Mouse (Mus musculus) mature B cell (primary cell): ENCODE measurements around the gene Igfbp1.
"Not testable (repeated sequence)": the region's sequence is repeated elsewhere in the genome, so short reads cannot be mapped to it uniquely, and the experiment has no call there.

Experiments used
- in situ Hi-C: fragments of 300-500 bp; cut with MboI; formaldehyde crosslinking; loops from 2 replicates; pipeline ENCODE4 v1.14.3; 2019

Igfbp1 gene

DNA sequence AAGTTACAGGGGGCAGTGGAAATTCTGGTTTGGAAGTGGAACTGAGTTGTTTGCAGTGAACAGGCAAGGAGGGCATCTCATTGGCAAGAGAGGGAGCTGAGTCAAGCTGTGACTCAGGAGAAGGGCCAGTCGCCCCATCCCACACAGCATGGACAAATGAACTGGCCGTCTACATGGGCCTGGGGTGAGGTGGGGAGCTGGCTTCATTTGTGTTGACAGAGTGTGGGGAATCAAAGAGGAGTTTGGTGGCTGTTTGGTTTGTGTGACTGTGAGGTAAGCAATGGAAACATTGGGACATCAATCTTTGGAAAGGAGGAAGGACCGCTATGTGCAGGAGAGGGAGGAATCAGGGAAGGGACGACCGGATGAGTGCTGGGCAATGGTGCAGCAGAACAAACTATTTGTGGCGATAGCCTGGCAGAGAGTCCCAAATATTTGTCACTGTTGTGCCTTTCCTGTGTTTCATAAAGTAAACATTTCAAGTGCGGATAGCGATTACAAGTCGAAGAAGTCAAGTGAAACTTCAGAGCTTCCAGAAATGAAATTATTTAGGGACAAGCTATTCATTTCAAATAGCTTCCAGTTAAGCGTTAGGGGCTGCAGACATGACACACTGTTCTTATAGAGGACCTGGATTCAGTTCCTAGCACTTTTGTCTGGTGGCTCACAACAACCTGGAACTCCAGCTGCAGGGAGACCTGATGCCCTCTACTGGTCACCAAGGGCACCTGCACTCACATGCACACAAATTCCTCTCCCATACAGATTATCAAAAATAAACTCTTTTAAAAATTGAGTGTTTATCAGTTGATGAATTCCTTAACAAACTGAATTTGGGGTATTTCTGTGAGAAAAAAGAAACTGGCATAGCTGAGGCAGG, 2.9 kb upstream of the Igfbp1 start:
- in situ Hi-C loops = no loop called here

DNA sequence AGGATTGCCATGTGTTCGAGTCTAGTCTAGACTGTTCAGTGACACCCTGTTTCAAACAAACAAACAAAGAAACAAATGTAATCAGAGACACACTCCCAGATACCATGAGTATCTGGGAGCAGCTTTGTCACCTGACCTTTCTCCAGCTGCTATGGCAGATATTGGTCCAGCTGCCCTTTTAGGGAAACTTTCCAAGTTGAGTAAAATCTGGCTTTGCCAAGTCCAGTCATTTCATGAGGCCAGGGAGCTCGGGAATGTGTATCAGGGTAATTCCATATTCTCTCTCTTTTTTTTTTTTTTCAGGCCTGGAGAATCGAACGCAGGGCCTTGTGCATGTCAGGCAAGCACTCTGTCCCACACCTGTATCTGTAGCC, 2.3 kb upstream of the Igfbp1 start:
- in situ Hi-C loops = no loop called here

GRCm38 (mm10) chr11:7198006-7198405, 424 bp downstream of the Igfbp1 start:
- in situ Hi-C loops = no loop called here

DNA sequence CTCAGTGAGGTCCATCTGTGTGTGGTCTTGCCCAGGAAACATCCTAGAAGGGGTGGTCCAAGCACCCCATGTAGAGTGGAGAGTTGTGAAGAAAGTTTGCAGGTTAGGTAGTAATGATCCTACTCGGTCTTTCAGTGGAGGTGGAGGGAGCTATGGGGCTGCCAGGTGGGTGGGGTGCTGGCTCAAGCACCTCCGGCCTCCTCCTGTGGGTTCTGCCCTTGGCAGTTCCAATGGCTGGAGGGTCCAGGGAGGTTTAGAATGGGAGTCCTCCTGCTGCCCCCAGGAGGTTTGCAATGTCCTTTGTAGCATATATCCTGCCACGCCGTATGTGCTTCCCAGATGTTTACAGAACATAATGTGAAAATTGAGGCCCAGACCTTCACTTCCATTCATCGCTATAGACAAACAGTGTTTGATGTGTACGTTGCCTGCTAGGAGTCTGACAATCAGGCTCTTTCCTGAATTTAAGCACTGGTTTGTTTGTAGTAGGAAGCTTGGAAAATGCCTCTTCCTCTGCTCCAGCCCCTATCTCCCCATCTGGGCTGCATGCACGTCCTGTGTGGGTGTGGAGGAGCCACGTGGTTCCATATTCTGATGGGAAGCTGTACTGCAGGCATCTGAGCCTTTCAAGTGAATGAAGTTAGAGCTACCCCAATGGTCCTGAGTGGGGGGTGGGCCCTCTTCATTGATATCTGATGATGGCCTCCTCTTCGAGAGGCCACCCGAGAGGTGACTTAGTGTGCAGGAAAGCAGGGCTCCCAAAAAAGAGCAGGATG, 1.1 kb downstream of the Igfbp1 start:
- in situ Hi-C loops = no loop called here

DNA sequence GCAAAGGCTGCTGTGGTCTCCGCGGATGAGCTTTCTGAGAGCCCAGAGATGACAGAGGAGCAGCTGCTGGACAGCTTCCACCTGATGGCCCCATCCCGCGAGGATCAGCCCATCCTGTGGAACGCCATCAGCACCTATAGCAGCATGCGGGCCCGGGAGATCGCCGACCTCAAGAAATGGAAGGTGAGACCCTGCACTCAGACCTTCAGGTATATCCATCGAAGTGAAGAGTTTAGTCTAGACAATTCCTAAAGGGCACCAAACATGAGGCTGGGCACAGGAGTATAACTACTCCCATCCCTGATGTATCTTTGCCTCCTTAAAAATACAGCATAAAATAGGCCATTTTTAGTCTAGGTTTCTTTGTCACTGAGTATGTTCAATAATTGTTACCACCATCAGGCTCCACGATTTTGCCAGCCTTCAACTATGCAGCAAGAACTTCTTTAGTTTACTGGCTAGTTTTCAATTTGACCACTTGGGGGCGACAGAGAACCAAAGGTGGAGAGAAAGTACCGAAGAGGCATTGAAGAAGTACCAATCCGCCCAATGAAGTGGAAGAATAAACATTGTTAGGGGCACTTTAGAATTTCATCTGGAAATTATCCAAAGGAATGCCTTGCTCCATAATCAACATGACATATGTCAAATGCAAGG, 2.3 kb downstream of the Igfbp1 start:
- in situ Hi-C loops = no loop called here

GRCm38 (mm10) chr11:7200393-7200783, 2.8 kb downstream of the Igfbp1 start:
- in situ Hi-C loops = no loop called here

DNA sequence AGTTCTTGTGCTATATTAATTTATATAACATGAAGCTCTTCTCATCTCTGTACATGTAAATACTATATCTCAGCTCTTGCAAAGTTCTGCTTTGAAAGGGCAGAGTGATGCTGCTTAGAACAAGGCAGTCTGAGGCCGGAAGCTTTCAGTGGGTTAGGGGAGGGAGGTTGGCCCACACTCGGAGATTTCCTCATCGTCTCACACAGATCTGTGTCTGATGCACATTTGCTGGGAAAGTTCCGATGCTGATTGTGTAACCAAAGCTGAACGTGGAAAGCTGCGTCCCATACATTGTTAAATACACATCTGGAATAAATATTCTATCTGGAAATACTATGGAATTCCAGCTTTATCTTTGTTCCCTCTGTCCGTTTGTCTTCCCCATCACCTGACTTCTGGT, 4.6 kb downstream of the Igfbp1 start:
- in situ Hi-C loops = no loop called here

DNA sequence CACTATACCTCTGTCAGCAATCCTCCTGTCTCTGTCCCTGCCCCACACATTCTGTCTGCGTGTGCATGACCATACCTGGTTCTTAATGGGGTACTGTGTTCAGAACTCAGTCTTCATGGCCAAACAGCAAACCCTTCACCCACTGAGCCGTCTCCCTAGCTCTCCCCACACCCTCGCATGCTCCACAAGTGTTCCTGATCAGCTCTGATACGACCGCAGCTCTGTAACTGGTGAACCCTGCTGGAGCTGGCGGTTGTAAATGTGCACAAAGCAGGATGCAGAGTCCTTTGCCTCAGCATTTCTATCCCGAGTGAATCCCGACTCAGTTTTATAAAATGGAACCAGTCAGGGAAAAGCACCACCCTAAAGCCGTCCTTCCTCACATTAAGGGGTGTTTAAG, 6.3 kb downstream of the Igfbp1 start:
- in situ Hi-C loops = no loop called here

GRCm38 (mm10) chr11:7210343-7210742, 12.8 kb downstream of the Igfbp1 start:
- in situ Hi-C loops = no loop called here

GRCm38 (mm10) chr11:7211211-7211610, 13.6 kb downstream of the Igfbp1 start:
- in situ Hi-C loops = no loop called here

GRCm38 (mm10) chr11:7212126-7212798, 14.7 kb downstream of the Igfbp1 start:
- in situ Hi-C loops = no loop called here

GRCm38 (mm10) chr11:7213161-7213500, 15.5 kb downstream of the Igfbp1 start:
- in situ Hi-C loops = no loop called here

DNA sequence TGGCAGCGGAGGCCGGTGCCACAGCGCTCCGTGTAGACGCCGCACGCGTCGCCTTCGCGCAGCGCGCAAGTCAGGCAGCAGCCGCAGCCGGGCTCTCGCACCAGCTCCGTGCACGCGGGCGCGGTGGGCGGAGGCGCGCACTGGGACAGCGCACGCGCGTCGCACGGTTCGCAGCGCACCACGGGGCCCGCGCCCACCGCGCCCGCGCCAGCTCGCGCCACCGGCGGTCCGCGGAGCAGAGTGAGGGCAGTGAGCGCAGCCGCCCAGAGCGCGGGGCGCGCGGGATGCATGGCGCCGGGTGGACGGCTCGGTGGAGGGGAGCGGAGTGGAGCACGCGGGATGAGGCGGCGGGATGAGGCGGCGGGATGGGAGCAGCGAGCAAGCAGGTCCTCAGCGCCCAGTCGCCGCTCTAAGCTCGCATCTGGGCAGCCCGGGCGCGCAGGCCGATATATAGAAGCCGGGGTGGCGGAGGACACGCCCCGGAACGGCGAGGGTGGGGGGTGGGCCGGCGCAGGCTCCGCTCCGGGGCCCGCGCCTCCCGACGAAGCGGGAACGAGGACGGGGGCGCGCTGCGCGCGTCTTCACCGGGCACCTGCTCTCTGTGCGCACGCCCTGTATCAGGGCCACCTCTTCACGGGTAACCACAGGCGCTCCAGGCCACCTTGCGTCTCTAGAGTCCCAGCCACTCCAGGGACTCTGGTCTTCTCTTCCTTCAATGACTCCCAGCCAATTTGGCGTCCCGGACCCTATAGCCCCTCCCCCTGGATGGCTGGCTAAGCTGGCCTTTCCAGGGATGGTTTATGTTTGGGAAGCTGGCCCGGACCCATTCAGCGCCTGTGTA, 16.1 kb downstream of the Igfbp1 start, which contains the start of gene Igfbp3:
Gene Igfbp3, minus strand, starts transcription at position 423 of the 841 bp plus-strand sequence.
- in situ Hi-C loops = no loop called here

- in situ Hi-C loops = no loop called here
Measured at GRCm38 (mm10) chr11:7214342-7214660, 16.7 kb downstream of the Igfbp1 start.

DNA sequence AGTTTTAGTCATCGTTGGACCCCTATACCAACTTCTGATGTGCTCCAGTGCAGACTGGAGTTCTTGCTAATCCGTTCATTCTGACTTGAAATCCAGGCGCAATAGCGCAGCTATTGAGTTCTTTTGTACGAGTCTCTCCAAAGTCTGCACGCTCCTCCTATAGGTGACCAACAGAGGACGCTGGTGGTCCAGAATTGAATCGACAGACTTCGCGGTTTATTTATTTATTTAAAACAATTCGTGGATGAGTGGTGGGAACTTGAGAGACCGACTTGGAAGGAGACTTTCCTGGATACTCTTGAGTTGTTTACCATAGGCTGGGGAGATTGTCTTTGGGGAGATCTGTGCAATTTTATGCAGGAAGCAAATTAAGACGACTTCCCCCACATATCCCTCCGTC, 17.2 kb downstream of the Igfbp1 start:
- in situ Hi-C loops = no loop called here

DNA sequence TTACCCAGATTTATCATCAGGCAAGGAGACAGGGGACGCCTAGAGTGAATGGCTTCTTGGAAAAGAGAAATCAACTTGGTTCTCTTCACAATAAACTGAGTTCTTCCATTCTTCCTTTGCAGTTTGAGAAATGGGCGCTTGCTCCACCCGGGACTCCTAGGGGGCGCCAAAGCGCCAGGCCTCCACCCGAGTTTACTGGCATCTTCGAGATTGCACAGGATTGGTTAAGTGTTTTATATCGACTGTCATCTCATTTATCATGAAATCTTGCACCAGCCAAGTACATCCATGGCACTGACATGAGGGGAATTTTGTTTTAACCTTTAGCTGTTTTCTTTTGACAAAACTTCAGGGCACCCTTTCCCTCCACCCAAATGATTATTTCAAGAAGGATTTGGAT, 18.1 kb downstream of the Igfbp1 start:
- in situ Hi-C loops = no loop called here

DNA sequence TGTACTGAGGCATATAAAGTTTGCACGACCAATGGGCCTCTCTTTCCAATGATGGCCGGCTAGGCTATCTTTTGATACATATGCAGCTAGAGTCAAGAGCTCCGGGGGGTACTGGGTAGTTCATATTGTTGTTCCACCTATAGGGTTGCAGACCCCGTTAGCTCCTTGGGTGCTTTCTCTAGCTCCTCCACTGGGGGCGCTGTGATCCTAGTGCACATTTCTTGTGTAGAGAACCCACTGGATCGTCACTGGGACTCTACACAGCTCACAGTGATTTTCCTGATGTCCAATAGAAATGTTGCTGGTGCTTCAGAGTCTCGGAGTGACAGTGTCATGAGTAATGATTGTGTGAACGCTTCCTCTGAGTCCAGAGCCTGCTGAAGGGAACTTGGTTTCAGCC, 24.2 kb downstream of the Igfbp1 start:
- in situ Hi-C loops = not testable (repeated sequence)

DNA sequence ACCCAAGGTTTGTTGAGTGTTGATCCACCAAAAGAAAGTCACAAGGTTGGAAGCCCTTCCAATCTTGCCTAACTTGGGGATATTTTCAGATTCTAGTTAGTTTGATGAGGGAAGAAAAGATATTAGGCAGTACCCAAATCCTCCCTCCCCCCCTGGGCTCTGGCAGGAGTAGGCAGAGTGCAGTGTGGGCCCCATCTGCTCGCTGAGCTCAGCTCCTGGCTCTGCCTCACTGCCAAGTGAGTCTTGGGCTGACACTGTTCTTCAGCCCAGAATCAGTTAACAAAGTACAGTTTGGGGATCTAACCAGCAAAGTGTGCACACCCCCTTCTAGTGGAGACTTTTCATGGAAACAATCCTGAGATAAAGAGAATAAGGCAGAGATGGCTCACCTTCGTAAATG, 28.6 kb downstream of the Igfbp1 start:
- in situ Hi-C loops = no loop called here

GRCm38 (mm10) chr11:7226810-7227550, 29.4 kb downstream of the Igfbp1 start:
- in situ Hi-C loops = no loop called here

DNA sequence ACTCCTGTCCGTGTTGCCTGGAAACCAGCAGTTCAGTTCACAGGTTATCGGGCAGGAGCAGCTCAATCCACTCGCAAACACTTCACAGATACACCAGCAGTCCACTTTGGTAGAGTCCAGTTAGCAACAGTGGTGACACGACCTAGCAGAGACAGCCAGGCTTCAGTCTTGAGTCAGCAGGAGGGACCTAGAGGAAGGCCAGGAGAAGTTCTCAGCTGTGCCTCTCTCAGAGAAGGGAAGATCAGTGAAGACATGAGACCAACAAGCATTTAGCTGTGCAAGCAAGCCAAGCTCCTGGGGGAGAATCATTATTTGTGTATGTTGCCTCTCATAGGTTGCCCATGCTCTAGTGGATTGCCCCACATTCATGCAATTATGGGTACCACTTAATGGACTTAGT, 30.5 kb downstream of the Igfbp1 start:
- in situ Hi-C loops = no loop called here

DNA sequence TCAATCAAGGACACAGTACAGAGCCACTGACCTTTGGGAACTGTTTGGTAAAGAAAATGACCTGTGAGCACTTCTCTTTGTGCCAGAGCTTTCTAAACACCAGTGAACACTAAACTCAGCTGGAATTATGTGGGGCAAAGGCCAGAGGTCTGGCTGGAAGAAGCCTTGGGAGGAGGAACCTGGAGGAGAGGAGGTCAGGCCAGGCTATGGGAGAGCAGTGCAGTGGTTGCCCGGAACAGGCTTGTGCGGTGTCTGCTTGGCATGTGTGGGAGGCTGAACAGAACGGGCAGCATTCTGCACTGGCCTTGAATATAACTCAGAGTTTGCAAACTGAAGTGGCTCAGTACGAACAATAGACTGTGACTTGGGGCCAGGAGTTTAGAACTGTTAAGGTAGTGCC, 32.4 kb downstream of the Igfbp1 start:
- in situ Hi-C loops = no loop called here
